Mouse (Mus musculus) retina, postnatal 1 day (tissue): Measurements from ENCODE around the gene Gm20834.
"Not testable (repeated sequence)": the region's sequence is repeated elsewhere in the genome, so short reads cannot be mapped to it uniquely, and the experiment has no call there.

Source experiments
- DNase-seq: peaks from one replicate; pipeline ENCODE4 v3.0.0-alpha.2; 2012

Gm20834 gene

DNA sequence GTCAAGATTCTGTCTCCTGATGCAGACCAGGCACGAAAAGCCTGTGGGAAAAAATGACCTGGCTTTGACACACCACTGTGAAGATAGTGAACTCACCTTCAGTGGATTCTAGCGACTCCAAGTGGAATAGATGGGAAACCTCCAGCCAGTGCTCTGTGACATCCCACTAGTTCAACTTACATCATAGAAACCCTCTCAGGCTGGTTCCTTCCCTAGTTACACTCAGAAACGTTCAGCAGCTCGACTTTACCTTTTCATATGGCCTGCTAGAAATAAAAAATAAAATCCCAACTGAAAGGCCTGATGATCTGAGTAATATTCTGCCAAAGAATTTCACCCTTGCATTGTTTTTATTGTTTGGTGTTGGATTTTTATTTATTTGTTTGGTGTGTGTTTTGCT is at the start of gene Gm20834:
Gene Gm20834, minus strand, starts transcription at position 101 of the 400 bp plus-strand sequence.
- not testable (repeated sequence) for DNase-seq
